Mouse (Mus musculus) embryonic facial prominence, embryonic 10.5 days (tissue): ENCODE data around the gene Ogdhl. TPM values are rescaled to one million over a fixed set of nuclear protein-coding genes. Genes with fewer than 3 reads are reported as not detected.
A peak's percentile ranks its signal among the peaks of the same experiment; 100 is the strongest.

Source experiments
- DNase-seq: peaks from one replicate; pipeline ENCODE4 v3.0.0-alpha.2; 2017; ENCODE audit warnings: low spot score
- H3K27ac ChIP-seq: fragments of 300-500 bp; sonication (generic); replicated peaks from 2 replicates; pipeline ENCODE4 v1.5.1; 2016; ENCODE audit warnings: mild to moderate bottlenecking
- H3K27me3 ChIP-seq: fragments of 300-500 bp; sonication (generic); replicated peaks from 2 replicates; pipeline ENCODE4 v1.6.1; 2016; ENCODE audit warnings: low read depth, mild to moderate bottlenecking; ENCODE audit not compliant: poor library complexity, severe bottlenecking
- H3K36me3 ChIP-seq: fragments of 300-500 bp; sonication (generic); replicated peaks from 2 replicates; pipeline ENCODE4 v1.6.1; 2016; ENCODE audit warnings: mild to moderate bottlenecking, moderate library complexity
- H3K4me1 ChIP-seq: fragments of 300-500 bp; sonication (generic); 2 replicates; pipeline ENCODE4 v1.6.1; 2016
- H3K4me3 ChIP-seq: fragments of 300-500 bp; sonication (generic); 2 replicates; pipeline ENCODE4 v1.5.1; 2016; ENCODE audit warnings: mild to moderate bottlenecking, moderate library complexity
- H3K9me3 ChIP-seq: fragments of 300-500 bp; sonication (generic); 2 replicates; pipeline ENCODE4 v1.6.1; 2016; ENCODE audit warnings: mild to moderate bottlenecking
- WGBS: fragments of 180-500 bp; shearing (Covaris S2); methylation state at CpG from one replicate; pipeline ENCODE4 v1.1.7; 2016; 5-methylcytosine and 5-hydroxymethylcytosine counted together
- polyA plus RNA-seq: library from polyadenylated mRNA; unstranded; fragments of >200 nt; fragmentation: Nextera tagmentation; extraction: Ambion mirVana; gene quantifications from 2 replicates; pipeline ENCODE4 v1.2.1, GENCODE M21; 2016

Gene Ogdhl
- 19.2 and 20.6 TPM in 2 replicates for polyA plus RNA-seq

GRCm38 (mm10) chr14:32321732-32322685 is at the start of gene Ogdhl:
Gene Ogdhl (plus strand): TSS chr14:32322019.
- peaks cover 3% of the 10 kb centered on the region; the same call in 1 of the 2 replicates for H3K36me3 ChIP-seq
- H3K9me3 ChIP-seq: no peaks in the 10 kb centered on the region
- no peaks in the 10 kb centered on the region; the same call in 1 of the 2 replicates for H3K27me3 ChIP-seq
- WGBS: 3% methylated on average over 50 of the region's 50 CpGs
- H3K4me3 ChIP-seq: peak within 1 kb of the TSS; percentile 79
- H3K27ac ChIP-seq: peak within 1 kb of the TSS; percentile 92
- DNase-seq: peak; percentile 93
- peaks cover 22% of the 10 kb centered on the region for H3K4me1 ChIP-seq

- peak overlapping the region; percentile 14; the same call in 1 of the 2 replicates for H3K27ac ChIP-seq
- DNase-seq: peak; percentile 26
- WGBS: 47% methylated on average over 12 of the region's 12 CpGs
These were observed 20.2 kb upstream of the Ogdhl start for GRCm38 (mm10) chr14:32301622-32302021.

GRCm38 (mm10) chr14:32302423-32302822 is 19.4 kb upstream of the Ogdhl start:
- Histone ChIP-seq H3K27ac (0 out of 2 replicates have a peak overlapping the region, but pooled peaks have one; percentile 14), H3K4me3 (no peak overlapping the region), H3K9me3 (no peaks in the 10 kb centered on the region), H3K4me1 (peaks cover 5% of the 10 kb centered on the region; the same call in 1 of the 2 replicates), H3K27me3 (no peaks in the 10 kb centered on the region), H3K36me3 (peaks cover 26% of the 10 kb centered on the region)
- no peak for DNase-seq
- WGBS: 85% methylated on average over 7 of the region's 7 CpGs

More at GRCm38 (mm10) chr14:32301622-32302021, 20.2 kb upstream of the Ogdhl start:
- Histone ChIP-seq H3K4me3 (no peak overlapping the region), H3K9me3 (no peaks in the 10 kb centered on the region), H3K4me1 (peaks cover 5% of the 10 kb centered on the region; the same call in 1 of the 2 replicates), H3K36me3 (peaks cover 30% of the 10 kb centered on the region), H3K27me3 (no peaks in the 10 kb centered on the region)

- Histone ChIP-seq H3K9me3 (no peaks in the 10 kb centered on the region), H3K27ac (no peak overlapping the region), H3K27me3 (no peaks in the 10 kb centered on the region), H3K4me3 (no peak overlapping the region), H3K4me1 (peaks cover 5% of the 10 kb centered on the region; the same call in 1 of the 2 replicates), H3K36me3 (peaks cover 12% of the 10 kb centered on the region)
- DNase-seq: no peak
- WGBS: 93% methylated on average over 8 of the region's 8 CpGs
These were observed 16.9 kb upstream of the Ogdhl start for GRCm38 (mm10) chr14:32304921-32305320.

- no peaks in the 10 kb centered on the region for H3K27me3 ChIP-seq
- DNase-seq: peak; percentile 50
- WGBS: 38% methylated on average over 8 of the region's 8 CpGs
These were observed 11.9 kb upstream of the Ogdhl start for GRCm38 (mm10) chr14:32309876-32310275.

GRCm38 (mm10) chr14:32311381-32312035 is 10.3 kb upstream of the Ogdhl start:
- H3K27me3 ChIP-seq: no peaks in the 10 kb centered on the region
- DNase-seq: no peak
- no peaks in the 10 kb centered on the region for H3K36me3 ChIP-seq
- WGBS: 90% methylated on average over 2 of the region's 2 CpGs
- no peaks in the 10 kb centered on the region for H3K9me3 ChIP-seq
- H3K4me1 ChIP-seq: no peaks in the 10 kb centered on the region
- H3K27ac ChIP-seq: no peak overlapping the region
- no peak overlapping the region for H3K4me3 ChIP-seq

More at GRCm38 (mm10) chr14:32309876-32310275, 11.9 kb upstream of the Ogdhl start:
- Histone ChIP-seq H3K4me3 (no peak overlapping the region), H3K27ac (no peak overlapping the region), H3K4me1 (no peaks in the 10 kb centered on the region), H3K9me3 (no peaks in the 10 kb centered on the region), H3K36me3 (no peaks in the 10 kb centered on the region)

GRCm38 (mm10) chr14:32317822-32318221 is 4.0 kb upstream of the Ogdhl start:
- peaks cover 16% of the 10 kb centered on the region for H3K4me1 ChIP-seq
- H3K4me3 ChIP-seq: peak overlapping the region; percentile 30; the same call in 1 of the 2 replicates
- WGBS: 9% methylated on average over 4 of the region's 4 CpGs
- DNase-seq: peak; percentile 42
- H3K27ac ChIP-seq: no peak overlapping the region
- no peaks in the 10 kb centered on the region for H3K36me3 ChIP-seq
- no peaks in the 10 kb centered on the region for H3K9me3 ChIP-seq
- H3K27me3 ChIP-seq: no peaks in the 10 kb centered on the region

GRCm38 (mm10) chr14:32323221-32323620 is 1.4 kb downstream of the Ogdhl start:
- H3K36me3 ChIP-seq: peaks cover 4% of the 10 kb centered on the region; the same call in 1 of the 2 replicates
- peaks cover 19% of the 10 kb centered on the region for H3K4me1 ChIP-seq
- H3K27me3 ChIP-seq: no peaks in the 10 kb centered on the region; the same call in 1 of the 2 replicates
- 83% methylated on average over 5 of the region's 5 CpGs for WGBS
- no peak overlapping the region for H3K4me3 ChIP-seq
- no peaks in the 10 kb centered on the region for H3K9me3 ChIP-seq
- no peak for DNase-seq
- no peak overlapping the region for H3K27ac ChIP-seq

GRCm38 (mm10) chr14:32327366-32327765 is 5.5 kb downstream of the Ogdhl start:
- Histone ChIP-seq H3K27ac (no peak overlapping the region), H3K4me3 (no peak overlapping the region), H3K36me3 (peaks cover 10% of the 10 kb centered on the region), H3K27me3 (no peaks in the 10 kb centered on the region; the same call in 1 of the 2 replicates), H3K9me3 (no peaks in the 10 kb centered on the region), H3K4me1 (peaks cover 11% of the 10 kb centered on the region)
- 94% methylated on average over 9 of the region's 9 CpGs for WGBS
- no peak for DNase-seq

- Histone ChIP-seq H3K27me3 (no peaks in the 10 kb centered on the region), H3K9me3 (no peaks in the 10 kb centered on the region), H3K4me3 (no peak overlapping the region), H3K27ac (no peak overlapping the region), H3K36me3 (peaks cover 50% of the 10 kb centered on the region), H3K4me1 (no peaks in the 10 kb centered on the region)
- no peak for DNase-seq
- 89% methylated on average over 20 of the region's 20 CpGs for WGBS
These were observed 11.0 kb downstream of the Ogdhl start for GRCm38 (mm10) chr14:32332515-32333445.

GRCm38 (mm10) chr14:32336021-32336420 is 14.2 kb downstream of the Ogdhl start:
- no peaks in the 10 kb centered on the region for H3K9me3 ChIP-seq
- H3K27me3 ChIP-seq: no peaks in the 10 kb centered on the region
- H3K36me3 ChIP-seq: peaks cover 83% of the 10 kb centered on the region
- no peak overlapping the region for H3K27ac ChIP-seq
- H3K4me3 ChIP-seq: no peak overlapping the region
- no peaks in the 10 kb centered on the region for H3K4me1 ChIP-seq
- WGBS: 87% methylated on average over 6 of the region's 6 CpGs
- no peak for DNase-seq
